Mouse (Mus musculus): ENCODE measurements at regions not wholly inside any gene's neighbourhood (a gene's known extent, or its start where the extent isn't known, plus 50 kb on each side); places are given as distances from the start of the nearest gene placed in this dataset.
A peak's percentile ranks its signal among the peaks of the same experiment; 100 is the strongest.

DNA sequence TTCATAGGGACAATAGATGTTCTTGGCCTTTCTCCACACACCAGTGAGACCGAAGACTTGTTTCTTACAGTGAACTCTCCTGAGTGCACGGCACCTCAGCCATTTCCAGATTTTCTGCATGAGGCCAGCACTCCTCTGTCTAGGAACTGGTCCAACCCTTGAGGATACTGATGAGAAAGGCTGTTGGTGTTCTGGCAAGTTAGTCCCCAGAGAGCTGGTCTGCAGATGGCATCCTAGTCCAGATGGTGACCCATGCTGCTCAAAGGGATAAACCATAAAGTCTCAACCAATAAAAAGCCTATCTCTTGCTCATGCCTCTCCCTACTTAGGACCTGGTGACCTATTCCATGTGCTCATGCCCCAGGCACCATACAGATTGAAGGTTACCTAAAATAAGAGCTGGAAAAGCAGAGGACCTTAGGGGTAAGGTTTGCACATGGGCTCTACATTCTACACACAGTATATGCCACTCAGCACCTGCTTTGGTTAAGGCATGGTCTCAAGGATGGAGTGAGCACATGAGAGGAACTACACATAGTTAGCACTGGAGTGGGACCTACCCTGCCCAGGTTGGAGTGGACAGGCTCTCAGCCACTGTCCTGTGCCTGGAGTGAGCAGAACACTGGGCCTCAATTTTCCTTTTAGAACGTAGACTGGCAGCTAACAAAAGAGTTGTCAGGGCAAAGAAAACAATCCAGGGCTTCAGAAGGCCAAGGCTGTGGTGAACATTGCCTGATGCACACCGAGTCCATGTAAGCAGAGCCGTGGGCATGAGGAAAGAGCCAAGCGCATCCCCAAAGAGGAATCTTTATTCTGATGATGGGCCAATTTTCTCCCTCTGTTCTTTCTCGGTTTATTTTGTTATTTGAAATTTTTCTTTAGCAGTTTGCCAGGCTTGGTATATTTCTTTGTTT lies 335.9 kb downstream of the Glrx3 start:
- ATAC-seq (ENCODE audit: low FRiP score), result peak; percentile 33; the same call in 1 of the 2 replicates
- 57% methylated on average over 7 of the region's 7 CpGs for WGBS
- Histone ChIP-seq H3K9me3 (no peaks in the 10 kb centered on the region), H3K9ac (no peak overlapping the region), H3K4me1 (peaks cover 11% of the 10 kb centered on the region), H3K4me3 (replicated peaks) (no peak overlapping the region), H3K4me2 (no peak overlapping the region), H3K27ac (peak overlapping the region; percentile 66), H3K27me3 (no peaks in the 10 kb centered on the region), H3K36me3 (replicated peaks) (no peaks in the 10 kb centered on the region)

DNA sequence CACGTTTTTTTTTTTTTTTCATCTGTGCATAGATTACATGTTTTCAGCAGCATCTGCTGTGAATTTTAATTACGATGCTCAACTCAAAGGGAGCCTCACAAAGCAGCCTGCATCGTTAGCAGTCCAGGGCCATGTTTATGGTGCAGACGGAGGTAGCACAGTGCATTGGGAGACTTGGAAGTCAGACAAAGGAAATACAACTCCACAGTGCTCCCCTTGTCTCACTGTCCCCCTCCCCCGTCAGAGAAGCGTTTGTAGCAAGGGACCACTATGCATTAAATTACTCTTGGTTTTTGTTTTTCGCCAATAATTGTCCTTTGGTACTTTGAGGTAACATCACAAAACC lies 336.5 kb downstream of the Glrx3 start:
- no peaks in the 10 kb centered on the region for H3K27me3 ChIP-seq
- H3K4me3 ChIP-seq (replicated peaks), result no peak overlapping the region
- peak; percentile 44; the same call in 1 of the 2 replicates for ATAC-seq (ENCODE audit: low FRiP score)
- no peak overlapping the region for H3K4me2 ChIP-seq
- no peaks in the 10 kb centered on the region for H3K9me3 ChIP-seq
- WGBS, result 26% methylated on average over 7 of the region's 7 CpGs
- no peak overlapping the region for H3K9ac ChIP-seq
- no peaks in the 10 kb centered on the region for H3K36me3 ChIP-seq (replicated peaks)
- H3K27ac ChIP-seq, result peak overlapping the region; percentile 66; the same call in 1 of the 2 replicates
- H3K4me1 ChIP-seq, result peaks cover 11% of the 10 kb centered on the region

DNA sequence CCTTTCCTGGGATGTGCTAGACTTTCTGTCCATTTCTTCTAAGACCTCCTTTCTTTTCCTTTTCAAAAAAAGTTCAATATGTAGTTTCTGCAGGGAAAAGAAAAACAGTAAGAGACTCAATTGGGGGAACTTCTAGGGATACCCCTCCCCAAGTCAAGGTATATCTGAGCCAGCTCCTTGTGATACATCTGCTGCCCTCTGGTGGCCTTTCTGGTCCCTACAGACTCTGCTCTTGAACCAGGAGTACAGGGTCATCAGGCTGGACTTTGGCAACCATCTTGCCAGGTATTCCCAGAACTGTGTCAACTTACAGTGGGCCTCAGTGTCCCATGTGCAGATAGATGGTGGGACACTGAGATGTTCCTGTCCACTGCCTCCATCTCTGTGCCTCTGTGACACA lies 346.5 kb downstream of the Glrx3 start:
- Histone ChIP-seq H3K36me3 (replicated peaks) (no peaks in the 10 kb centered on the region), H3K4me1 (no peaks in the 10 kb centered on the region), H3K9me3 (no peaks in the 10 kb centered on the region), H3K4me3 (replicated peaks) (no peak overlapping the region), H3K27ac (no peak overlapping the region), H3K4me2 (no peak overlapping the region), H3K27me3 (no peaks in the 10 kb centered on the region), H3K9ac (no peak overlapping the region)
- no peak for ATAC-seq (ENCODE audit: low FRiP score)

DNA sequence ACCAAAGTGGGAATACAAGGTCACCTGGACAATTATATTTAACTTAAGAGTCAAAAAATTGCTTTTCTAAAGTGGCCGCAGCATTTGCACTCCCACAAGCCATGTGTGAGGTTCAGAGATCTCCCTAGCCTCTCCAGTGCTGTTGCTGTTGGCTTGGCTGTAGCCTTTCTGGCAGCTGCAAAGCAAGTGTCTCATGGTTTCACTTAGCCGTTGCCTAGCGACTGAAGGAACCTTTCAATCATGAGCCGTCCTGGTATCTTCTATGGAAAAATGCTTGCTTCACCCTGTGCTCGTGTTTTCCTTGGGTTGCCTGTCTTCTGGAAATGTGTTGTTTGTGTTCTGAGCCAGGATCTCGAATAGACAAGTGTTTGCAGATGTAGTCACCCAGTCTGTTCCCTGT lies 367.9 kb downstream of the Glrx3 start:
- H3K4me1 ChIP-seq, result peaks cover 14% of the 10 kb centered on the region
- H3K4me3 ChIP-seq (replicated peaks), result no peak overlapping the region
- no peak for ATAC-seq (ENCODE audit: low FRiP score)
- 50% methylated on average over 6 of the region's 6 CpGs for WGBS
- H3K36me3 ChIP-seq (replicated peaks), result no peaks in the 10 kb centered on the region
- no peak overlapping the region for H3K9ac ChIP-seq
- H3K9me3 ChIP-seq, result no peaks in the 10 kb centered on the region
- no peaks in the 10 kb centered on the region for H3K27me3 ChIP-seq
- no peak overlapping the region for H3K4me2 ChIP-seq
- no peak overlapping the region for H3K27ac ChIP-seq

DNA sequence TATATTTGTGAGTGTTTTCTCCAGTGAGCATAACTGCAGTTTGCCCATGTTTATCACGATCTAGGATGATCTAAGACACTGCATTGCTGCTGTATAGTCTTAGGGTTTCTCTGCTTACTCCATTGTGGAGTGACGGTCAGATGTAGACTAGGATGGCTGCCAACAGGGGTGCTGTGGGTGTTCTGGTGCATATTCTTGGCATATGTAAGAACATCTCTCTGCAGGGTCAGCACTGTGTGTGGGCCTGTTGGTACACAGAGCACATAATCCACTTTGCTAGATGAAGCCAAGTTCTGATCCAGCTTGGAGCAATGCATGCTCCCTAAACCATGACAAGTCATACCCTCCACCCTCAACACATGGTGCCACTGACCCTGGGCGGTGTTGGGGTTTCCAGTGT lies 375.4 kb downstream of the Glrx3 start:
- no peak overlapping the region for H3K4me3 ChIP-seq (replicated peaks)
- no peak overlapping the region for H3K4me2 ChIP-seq
- WGBS, result 85% methylated on average over 3 of the region's 3 CpGs
- no peak overlapping the region for H3K9ac ChIP-seq
- H3K4me1 ChIP-seq, result no peaks in the 10 kb centered on the region
- ATAC-seq (ENCODE audit: low FRiP score), result no peak
- no peaks in the 10 kb centered on the region for H3K27me3 ChIP-seq
- no peaks in the 10 kb centered on the region for H3K9me3 ChIP-seq
- no peaks in the 10 kb centered on the region for H3K36me3 ChIP-seq (replicated peaks)
- no peak overlapping the region for H3K27ac ChIP-seq

DNA sequence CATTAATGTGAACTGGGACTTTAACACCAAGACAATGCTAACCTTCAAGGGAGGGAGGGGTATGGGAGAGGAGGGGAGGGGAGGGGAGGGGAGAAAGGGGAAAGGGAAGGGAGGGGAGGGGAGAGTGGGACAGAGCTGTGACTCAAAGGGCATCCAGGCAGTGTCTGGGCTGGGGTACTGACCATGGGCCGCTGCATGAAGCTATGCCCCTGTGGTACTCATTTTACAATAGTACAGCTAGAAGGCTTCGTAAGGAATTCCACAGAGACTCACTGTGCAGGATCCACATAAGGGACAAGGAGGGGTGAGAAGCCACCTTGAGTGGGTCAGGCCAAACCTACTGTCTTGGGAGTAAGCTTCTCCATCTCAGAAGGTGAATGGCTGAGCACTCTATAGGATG lies 403.1 kb downstream of the Glrx3 start:
- Histone ChIP-seq H3K9ac (no peak overlapping the region), H3K4me2 (no peak overlapping the region), H3K4me3 (replicated peaks) (no peak overlapping the region), H3K27ac (no peak overlapping the region), H3K4me1 (peaks cover 7% of the 10 kb centered on the region; the same call in 1 of the 2 replicates), H3K36me3 (replicated peaks) (no peaks in the 10 kb centered on the region), H3K27me3 (no peaks in the 10 kb centered on the region), H3K9me3 (no peaks in the 10 kb centered on the region)
- no peak for ATAC-seq (ENCODE audit: low FRiP score)
- WGBS, result 86% methylated on average over 2 of the region's 2 CpGs

DNA sequence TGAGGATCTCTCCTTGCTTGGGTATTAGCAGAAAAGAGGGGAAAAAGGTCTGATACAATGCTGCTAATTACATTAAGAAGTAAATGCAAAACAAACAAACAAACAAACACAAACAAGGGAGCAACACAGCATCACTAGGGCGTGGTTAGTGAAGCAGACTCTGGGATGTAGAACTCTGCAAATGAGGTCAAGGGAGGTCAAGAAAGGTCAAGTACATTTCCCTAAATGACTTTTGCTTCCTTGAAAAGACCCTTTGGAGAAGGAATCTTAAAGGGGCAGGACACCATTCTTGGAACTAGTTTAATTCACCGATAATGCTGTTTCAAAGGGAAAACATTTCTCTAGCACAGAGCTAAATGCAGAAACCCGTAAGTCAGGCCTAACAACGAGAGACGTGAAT lies 403.6 kb downstream of the Glrx3 start:
- H3K4me2 ChIP-seq, result no peak overlapping the region
- H3K36me3 ChIP-seq (replicated peaks), result no peaks in the 10 kb centered on the region
- no peak overlapping the region for H3K9ac ChIP-seq
- H3K27me3 ChIP-seq, result no peaks in the 10 kb centered on the region
- H3K4me1 ChIP-seq, result peaks cover 7% of the 10 kb centered on the region; the same call in 1 of the 2 replicates
- WGBS, result 63% methylated on average over 5 of the region's 5 CpGs
- no peak overlapping the region for H3K27ac ChIP-seq
- no peak for ATAC-seq (ENCODE audit: low FRiP score)
- no peak overlapping the region for H3K4me3 ChIP-seq (replicated peaks)
- no peaks in the 10 kb centered on the region for H3K9me3 ChIP-seq

DNA sequence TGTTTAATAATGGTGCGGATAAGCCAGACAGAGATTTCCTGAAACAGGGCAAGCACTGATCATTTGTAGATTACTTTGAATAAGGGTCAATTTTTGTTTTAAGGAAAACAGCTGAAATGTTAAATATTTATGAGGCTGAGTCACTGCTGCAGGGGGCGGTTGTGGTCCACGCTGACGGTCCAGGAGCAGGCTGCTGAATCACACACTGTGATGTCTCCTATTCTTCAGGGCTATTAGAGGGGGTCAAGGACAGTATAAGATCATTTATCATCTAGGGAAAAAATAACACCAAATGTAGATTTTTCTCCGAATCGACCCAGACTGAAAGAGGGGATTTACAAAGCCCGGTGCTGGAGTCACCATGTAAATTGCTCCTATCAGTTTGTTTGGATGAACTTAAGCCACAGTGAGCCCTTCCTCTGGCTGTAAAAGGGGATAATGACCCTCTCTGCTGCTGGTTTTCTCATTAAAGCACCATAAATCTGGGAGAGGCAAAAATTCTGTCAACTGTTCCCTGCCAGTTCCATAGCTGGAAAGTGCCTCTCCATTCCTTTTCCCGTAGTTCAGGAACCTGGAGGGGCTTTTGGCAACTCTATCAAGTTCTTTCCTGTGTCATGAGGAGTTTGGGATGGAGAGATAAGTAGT lies 404.2 kb downstream of the Glrx3 start:
- no peak overlapping the region for H3K4me3 ChIP-seq (replicated peaks)

DNA sequence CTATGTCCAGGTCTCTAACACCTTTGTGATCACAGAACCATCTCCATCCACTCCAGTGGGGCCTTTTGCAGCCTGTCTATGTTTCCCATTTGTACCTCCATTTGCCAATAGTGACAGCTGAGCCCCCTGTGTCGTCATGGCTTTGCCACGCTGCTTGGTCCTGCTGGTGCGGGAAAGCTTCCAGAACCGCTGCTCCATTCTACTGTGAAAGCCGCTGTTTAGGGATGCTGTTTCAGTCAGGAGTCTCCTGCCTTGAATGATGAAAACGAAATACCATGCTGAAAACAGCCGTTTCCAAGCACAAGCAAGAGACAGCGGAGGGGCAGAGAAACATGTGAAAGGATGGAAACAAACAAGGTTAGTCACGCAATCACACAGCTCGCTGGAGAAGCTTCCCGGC lies 410.4 kb downstream of the Glrx3 start:
- Histone ChIP-seq H3K27ac (no peak overlapping the region), H3K9me3 (no peaks in the 10 kb centered on the region), H3K4me1 (peaks cover 4% of the 10 kb centered on the region; the same call in 1 of the 2 replicates), H3K4me2 (no peak overlapping the region), H3K36me3 (replicated peaks) (no peaks in the 10 kb centered on the region), H3K27me3 (no peaks in the 10 kb centered on the region), H3K9ac (no peak overlapping the region), H3K4me3 (replicated peaks) (no peak overlapping the region)
- WGBS, result 79% methylated on average over 11 of the region's 11 CpGs
- ATAC-seq (ENCODE audit: low FRiP score), result no peak

More for the DNA sequence above, 404.2 kb downstream of the Glrx3 start:
- no peak for ATAC-seq (ENCODE audit: low FRiP score)
- no peak overlapping the region for H3K27ac ChIP-seq
- no peaks in the 10 kb centered on the region for H3K36me3 ChIP-seq (replicated peaks)
- no peak overlapping the region for H3K4me2 ChIP-seq
- no peaks in the 10 kb centered on the region for H3K27me3 ChIP-seq
- no peak overlapping the region for H3K9ac ChIP-seq
- WGBS, result 57% methylated on average over 8 of the region's 8 CpGs
- H3K4me1 ChIP-seq, result peaks cover 7% of the 10 kb centered on the region; the same call in 1 of the 2 replicates
- no peaks in the 10 kb centered on the region for H3K9me3 ChIP-seq

DNA sequence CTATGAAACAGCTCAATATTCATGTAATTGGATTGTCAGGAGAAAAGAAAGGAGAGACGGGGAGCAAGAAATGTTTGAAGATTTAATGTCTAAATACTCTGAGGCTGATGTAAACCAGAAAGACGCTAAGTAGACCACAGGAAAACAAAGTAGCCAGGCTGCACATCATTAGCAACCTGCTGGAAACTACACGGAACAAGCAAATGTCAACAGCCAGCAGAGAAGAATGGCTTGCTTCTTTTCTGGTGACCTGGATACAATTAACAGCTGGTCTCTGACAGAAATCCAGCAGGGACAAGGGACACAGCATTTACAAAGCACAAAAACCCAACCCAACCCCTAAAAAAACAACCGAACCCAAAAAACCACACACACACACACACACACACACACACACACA lies 413.6 kb downstream of the Glrx3 start:
- Histone ChIP-seq H3K27me3 (no peaks in the 10 kb centered on the region), H3K36me3 (replicated peaks) (no peaks in the 10 kb centered on the region), H3K9me3 (no peaks in the 10 kb centered on the region), H3K4me1 (peaks cover 4% of the 10 kb centered on the region; the same call in 1 of the 2 replicates), H3K4me3 (replicated peaks) (no peak overlapping the region), H3K9ac (no peak overlapping the region), H3K27ac (no peak overlapping the region), H3K4me2 (no peak overlapping the region)
- 23% methylated on average over 4 of the region's 4 CpGs for WGBS
- ATAC-seq (ENCODE audit: low FRiP score), result no peak

DNA sequence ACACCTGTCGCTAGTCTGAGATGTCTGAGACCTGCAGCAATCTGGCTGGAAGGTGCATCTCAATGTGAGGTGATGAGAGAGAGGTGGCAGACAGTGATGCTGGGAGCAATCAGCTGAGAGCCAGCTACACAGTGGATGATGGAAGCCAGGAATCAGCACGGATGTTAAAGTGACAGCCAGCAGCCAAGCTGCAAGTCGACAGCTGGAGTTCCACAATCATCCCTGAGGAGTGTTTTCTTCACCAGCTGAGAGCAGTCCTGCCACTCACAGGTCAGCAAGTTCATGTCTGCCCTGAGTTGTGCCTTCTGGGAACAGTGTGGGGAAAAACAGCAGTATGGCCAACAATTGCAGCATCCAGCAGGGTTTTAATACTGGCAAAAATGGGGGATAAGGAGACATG lies 422.3 kb downstream of the Glrx3 start:
- Histone ChIP-seq H3K4me2 (no peak overlapping the region), H3K27ac (no peak overlapping the region), H3K4me1 (peaks cover under 1% of the 10 kb centered on the region; the same call in 1 of the 2 replicates), H3K9me3 (no peaks in the 10 kb centered on the region), H3K9ac (no peak overlapping the region), H3K27me3 (no peaks in the 10 kb centered on the region), H3K4me3 (replicated peaks) (no peak overlapping the region), H3K36me3 (replicated peaks) (no peaks in the 10 kb centered on the region)
- 86% methylated on average over 3 of the region's 3 CpGs for WGBS
- no peak for ATAC-seq (ENCODE audit: low FRiP score)

DNA sequence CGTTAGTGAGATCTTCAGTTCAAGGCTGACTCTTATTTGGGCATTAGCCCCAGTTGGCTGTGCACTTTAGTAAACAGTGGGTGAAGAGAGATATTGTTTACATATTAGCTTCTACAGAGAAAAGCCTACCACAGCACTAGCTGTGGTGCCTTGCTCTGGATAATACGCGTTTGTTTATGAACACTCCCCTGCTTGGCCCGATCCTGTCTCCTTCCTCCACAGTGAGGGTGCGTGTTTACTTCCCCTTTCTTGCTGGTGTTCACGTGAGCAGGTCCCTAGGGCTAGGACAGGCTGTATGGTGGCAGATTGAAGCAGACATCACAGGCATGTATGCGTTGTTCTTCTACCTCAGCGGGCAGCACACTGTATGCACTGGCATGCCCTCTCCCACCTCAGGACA lies 423.1 kb downstream of the Glrx3 start:
- H3K27ac ChIP-seq, result no peak overlapping the region
- peaks cover 8% of the 10 kb centered on the region for H3K4me1 ChIP-seq
- no peaks in the 10 kb centered on the region for H3K27me3 ChIP-seq
- no peak overlapping the region for H3K4me3 ChIP-seq (replicated peaks)
- H3K36me3 ChIP-seq (replicated peaks), result no peaks in the 10 kb centered on the region
- 84% methylated on average over 8 of the region's 8 CpGs for WGBS
- no peak for ATAC-seq (ENCODE audit: low FRiP score)
- no peak overlapping the region for H3K9ac ChIP-seq
- H3K9me3 ChIP-seq, result no peaks in the 10 kb centered on the region
- H3K4me2 ChIP-seq, result no peak overlapping the region

DNA sequence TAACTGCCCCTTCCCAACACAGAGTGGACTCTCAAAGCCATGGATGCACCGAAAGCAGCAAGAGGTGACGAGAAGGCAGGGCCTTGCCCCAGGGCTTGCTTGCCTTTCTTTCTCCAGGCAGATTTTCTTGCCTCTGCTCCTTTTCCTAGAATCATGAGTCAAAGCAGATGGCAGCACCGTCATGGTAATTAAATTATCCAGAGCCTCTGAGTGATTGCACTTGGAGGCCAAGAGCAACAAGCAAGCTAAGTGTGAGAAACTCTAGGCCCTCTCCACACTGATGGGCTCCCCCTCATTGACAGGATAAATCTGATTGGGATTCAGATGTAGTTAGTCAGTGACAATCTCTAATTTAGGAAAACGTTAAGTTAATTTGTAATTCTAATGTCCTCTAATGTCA lies 427.5 kb downstream of the Glrx3 start:
- 53% methylated on average over 4 of the region's 4 CpGs for WGBS
- Histone ChIP-seq H3K9ac (no peak overlapping the region), H3K4me1 (peaks cover 18% of the 10 kb centered on the region), H3K27me3 (no peaks in the 10 kb centered on the region), H3K4me3 (replicated peaks) (no peak overlapping the region), H3K4me2 (no peak overlapping the region), H3K27ac (0 out of 2 replicates have a peak overlapping the region, but pooled peaks have one; percentile 25), H3K36me3 (replicated peaks) (no peaks in the 10 kb centered on the region), H3K9me3 (no peaks in the 10 kb centered on the region)
- ATAC-seq (ENCODE audit: low FRiP score), result no peak
